Mouse (Mus musculus) liver, postnatal 0 days (tissue): Measurements from ENCODE around the gene Pde4b.

Source experiments
- CTCF ChIP-seq: sonication (generic); IDR thresholded peaks from 2 replicates; pipeline ENCODE4 v1.5.1; 2016; ENCODE audit warnings: antibody characterized with exemption, low read depth
- EP300 ChIP-seq: IDR thresholded peaks from 2 replicates; pipeline ENCODE4 v1.6.1; 2016; ENCODE audit warnings: antibody characterized with exemption, low read depth, mild to moderate bottlenecking

DNA sequence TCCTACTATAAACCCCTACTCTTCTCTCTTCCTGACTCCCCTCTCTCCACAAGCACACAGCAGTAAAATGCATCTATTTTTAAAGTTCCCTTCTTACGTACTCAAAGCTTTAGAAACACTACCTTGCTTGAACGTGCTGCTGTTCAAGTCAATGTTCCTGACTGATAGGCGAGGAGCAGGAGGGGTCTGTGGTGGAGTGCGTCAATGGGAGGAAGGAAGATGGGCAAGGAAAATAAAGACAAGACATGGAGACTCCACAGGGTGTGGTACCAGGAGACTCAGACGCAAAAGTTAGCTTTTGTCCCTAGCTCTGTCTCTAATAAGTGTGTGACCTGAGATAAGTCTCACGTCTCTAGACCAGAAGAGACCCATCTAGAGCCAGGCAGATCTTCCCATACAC is 556.7 kb downstream of the Pde4b start:
- no peak for TF ChIP-seq CTCF
- TF ChIP-seq EP300: no peak
